Mouse (Mus musculus) C2C12 (cell line): ENCODE data around the gene Nle1. TPM values are rescaled to one million over a fixed set of nuclear protein-coding genes. Genes with fewer than 3 reads are reported as not detected.

ENCODE experiments used
- H3K27me3 ChIP-seq: one replicate; pipeline ENCODE4 v1.6.1; 2011; ENCODE audit not compliant: control insufficient read depth, insufficient read depth, insufficient read length
- H3K36me3 ChIP-seq: one replicate; pipeline ENCODE4 v1.6.1; 2011; ENCODE audit not compliant: control insufficient read depth, insufficient read depth
- H3K4me3 ChIP-seq: one replicate; pipeline ENCODE4 v1.5.1; 2011; ENCODE audit warnings: mild to moderate bottlenecking, control low read depth; ENCODE audit not compliant: poor library complexity, insufficient read depth, severe bottlenecking
- H3K79me2 ChIP-seq: one replicate; pipeline ENCODE4 v1.6.1; 2011; ENCODE audit not compliant: control insufficient read depth, insufficient read depth
- H3K79me3 ChIP-seq: one replicate; pipeline ENCODE4 v1.6.1; 2011; ENCODE audit warnings: low read depth, control low read depth
- H3ac ChIP-seq: one replicate; pipeline ENCODE3; 2011; ENCODE audit warnings: low read depth; ENCODE audit not compliant: control insufficient read depth, insufficient read length
- CEBPB ChIP-seq: IDR thresholded peaks from one replicate; pipeline ENCODE4 v1.6.1; 2011; ENCODE audit warnings: low read depth, mild to moderate bottlenecking, control low read depth, moderate library complexity
- CTCF ChIP-seq: IDR thresholded peaks from one replicate; pipeline ENCODE4 v1.5.1; 2011; ENCODE audit not compliant: control insufficient read depth, insufficient read depth, insufficient read length
- FOSL1 ChIP-seq: IDR thresholded peaks from one replicate; pipeline ENCODE4 v1.8.0; 2011; ENCODE audit warnings: mild to moderate bottlenecking, low read length; ENCODE audit not compliant: poor library complexity, insufficient read depth, severe bottlenecking
- MAX ChIP-seq: IDR thresholded peaks from one replicate; pipeline ENCODE4 v1.6.1; 2011; ENCODE audit warnings: mild to moderate bottlenecking, control low read depth
- MYOD1 ChIP-seq: IDR thresholded peaks from one replicate; pipeline ENCODE4 v1.6.1; 2011; ENCODE audit warnings: low read depth; ENCODE audit not compliant: control insufficient read depth, insufficient read length
- MYOG ChIP-seq: IDR thresholded peaks from one replicate; pipeline ENCODE4 v1.6.1; 2011; ENCODE audit not compliant: control insufficient read depth, insufficient read length; ENCODE audit errors: extremely low read depth
- USF1 ChIP-seq: IDR thresholded peaks from one replicate; pipeline ENCODE4 v1.6.1; 2011; ENCODE audit warnings: low read depth, mild to moderate bottlenecking, control low read depth, moderate library complexity
- polyA plus RNA-seq: library from polyadenylated mRNA; unstranded; fragments of >200 nt; fragmentation: generic; extraction: Trizol; gene quantifications from one replicate; pipeline ENCODE4 v1.2.1, GENCODE M21; 2012; ENCODE audit warnings: missing spikeins

Nle1 gene
- polyA plus RNA-seq, 1 experiment, result 46.5 TPM

- no peaks in the 10 kb centered on the region for H3K36me3 ChIP-seq
- H3K4me3 ChIP-seq, result no peak overlapping the region
- H3K27me3 ChIP-seq, result no peaks in the 10 kb centered on the region
- no peaks in the 10 kb centered on the region for H3K79me2 ChIP-seq
- TF ChIP-seq MYOD1, result no peak
- no peak for TF ChIP-seq USF1
- no peak for TF ChIP-seq MYOG
- TF ChIP-seq CEBPB, result no peak
- no peak for TF ChIP-seq CTCF
- no peak for TF ChIP-seq FOSL1
- no peak for TF ChIP-seq MAX
- no peak overlapping the region for H3ac ChIP-seq
- H3K79me3 ChIP-seq, result no peaks in the 10 kb centered on the region
Measured at GRCm38 (mm10) chr11:82863488-82863931, 44.7 kb downstream of the Nle1 start.

- Histone ChIP-seq H3K27me3 (no peaks in the 10 kb centered on the region), H3K79me3 (no peaks in the 10 kb centered on the region), H3ac (no peak overlapping the region), H3K36me3 (no peaks in the 10 kb centered on the region), H3K79me2 (no peaks in the 10 kb centered on the region), H3K4me3 (no peak overlapping the region)
- no peak for TF ChIP-seq MAX
- TF ChIP-seq CEBPB, result no peak
- TF ChIP-seq USF1, result no peak
- no peak for TF ChIP-seq MYOG
- TF ChIP-seq CTCF, result no peak
- no peak for TF ChIP-seq FOSL1
- no peak for TF ChIP-seq MYOD1
Measured at GRCm38 (mm10) chr11:82863059-82863458, 45.2 kb downstream of the Nle1 start.

GRCm38 (mm10) chr11:82862638-82863037 lies 45.6 kb downstream of the Nle1 start:
- H3K79me2 ChIP-seq, result no peaks in the 10 kb centered on the region
- no peak overlapping the region for H3ac ChIP-seq
- no peaks in the 10 kb centered on the region for H3K36me3 ChIP-seq
- H3K4me3 ChIP-seq, result no peak overlapping the region
- H3K79me3 ChIP-seq, result no peaks in the 10 kb centered on the region
- no peaks in the 10 kb centered on the region for H3K27me3 ChIP-seq
- TF ChIP-seq MAX (no peak), CEBPB (no peak), MYOG (no peak), USF1 (no peak)

GRCm38 (mm10) chr11:82861558-82861957 lies 46.7 kb downstream of the Nle1 start:
- H3K4me3 ChIP-seq, result no peak overlapping the region
- no peaks in the 10 kb centered on the region for H3K79me3 ChIP-seq
- H3K27me3 ChIP-seq, result no peaks in the 10 kb centered on the region
- H3ac ChIP-seq, result no peak overlapping the region
- TF ChIP-seq MAX (no peak), MYOD1 (no peak), FOSL1 (no peak), CTCF (no peak), USF1 (no peak), CEBPB (no peak), MYOG (no peak)
- no peaks in the 10 kb centered on the region for H3K36me3 ChIP-seq
- H3K79me2 ChIP-seq, result no peaks in the 10 kb centered on the region

- Histone ChIP-seq H3K27me3 (no peaks in the 10 kb centered on the region), H3K79me2 (no peaks in the 10 kb centered on the region), H3K79me3 (no peaks in the 10 kb centered on the region), H3K36me3 (no peaks in the 10 kb centered on the region), H3K4me3 (no peak overlapping the region), H3ac (no peak overlapping the region)
- TF ChIP-seq USF1, result no peak
- no peak for TF ChIP-seq FOSL1
- TF ChIP-seq MYOD1, result no peak
- no peak for TF ChIP-seq CTCF
- TF ChIP-seq CEBPB, result no peak
- TF ChIP-seq MAX, result no peak
Measured at GRCm38 (mm10) chr11:82860759-82861158, 47.5 kb downstream of the Nle1 start.

GRCm38 (mm10) chr11:82857307-82857848 lies 50.8 kb downstream of the Nle1 start:
- Histone ChIP-seq H3K79me3 (no peaks in the 10 kb centered on the region), H3K27me3 (no peaks in the 10 kb centered on the region), H3K4me3 (no peak overlapping the region), H3ac (no peak overlapping the region), H3K79me2 (no peaks in the 10 kb centered on the region), H3K36me3 (no peaks in the 10 kb centered on the region)
- TF ChIP-seq USF1 (no peak), MYOD1 (no peak), FOSL1 (no peak), MAX (no peak), CEBPB (no peak)
